Mouse (Mus musculus) small intestine, adult 2 months (tissue): ENCODE measurements around the gene Pou3f1. TPM values are rescaled to one million over a fixed set of nuclear protein-coding genes. Genes with fewer than 3 reads are reported as not detected.

Experiments used
- H3K27ac ChIP-seq: fragments of 200-500 bp; 2 replicates; pipeline ENCODE4 v1.5.1; 2012; ENCODE audit warnings: low read depth, low read length, control low read depth, inconsistent platforms; ENCODE audit not compliant: insufficient read depth
- H3K27me3 ChIP-seq: fragments of 200-500 bp; 2 replicates; pipeline ENCODE4 v1.6.1; 2012; ENCODE audit warnings: mild to moderate bottlenecking, moderate library complexity, low read length, inconsistent platforms; ENCODE audit not compliant: control insufficient read depth, insufficient read depth
- H3K36me3 ChIP-seq: fragments of 200-500 bp; 2 replicates; pipeline ENCODE4 v1.6.1; 2012; ENCODE audit warnings: mild to moderate bottlenecking, low read length, control low read depth, inconsistent platforms; ENCODE audit not compliant: control insufficient read depth, insufficient read depth
- H3K4me1 ChIP-seq: fragments of 200-500 bp; 2 replicates; pipeline ENCODE4 v1.6.1; 2012; ENCODE audit warnings: low read length, inconsistent platforms, mixed read lengths; ENCODE audit not compliant: control insufficient read depth, insufficient read depth, insufficient read length
- H3K4me3 ChIP-seq: fragments of 200-500 bp; 2 replicates; pipeline ENCODE4 v1.5.1; 2012; ENCODE audit warnings: low read depth, mild to moderate bottlenecking, control low read depth, inconsistent platforms, low read length, moderate library complexity
- CTCF ChIP-seq: fragments of 200-500 bp; IDR thresholded peaks from 2 replicates; pipeline ENCODE4 v1.5.1; 2012; ENCODE audit warnings: low read depth, mild to moderate bottlenecking, control low read depth, inconsistent platforms, low read length, moderate library complexity, mixed read lengths; ENCODE audit not compliant: insufficient replicate concordance, insufficient read length; ENCODE audit errors: extremely low read depth
- POLR2A ChIP-seq: fragments of 200-500 bp; IDR thresholded peaks from 2 replicates; pipeline ENCODE4 v1.6.1; 2012; ENCODE audit warnings: low read depth, mild to moderate bottlenecking, control low read depth, inconsistent platforms, low read length, moderate library complexity
- WGBS: fragments of 180-500 bp; shearing (Covaris S2); methylation state at CpG from one replicate; pipeline ENCODE4 v1.1.7; 2018; 5-methylcytosine and 5-hydroxymethylcytosine counted together
- polyA plus RNA-seq: library from polyadenylated mRNA; depleted of rRNA; stranded (reverse); fragments of >200 nt; gene quantifications from 2 replicates; pipeline ENCODE4 v1.2.3, GENCODE M21; 2012; rRNA removed

The Pou3f1 gene
- 0.04 and 0.09 TPM in 2 replicates for polyA plus RNA-seq

DNA sequence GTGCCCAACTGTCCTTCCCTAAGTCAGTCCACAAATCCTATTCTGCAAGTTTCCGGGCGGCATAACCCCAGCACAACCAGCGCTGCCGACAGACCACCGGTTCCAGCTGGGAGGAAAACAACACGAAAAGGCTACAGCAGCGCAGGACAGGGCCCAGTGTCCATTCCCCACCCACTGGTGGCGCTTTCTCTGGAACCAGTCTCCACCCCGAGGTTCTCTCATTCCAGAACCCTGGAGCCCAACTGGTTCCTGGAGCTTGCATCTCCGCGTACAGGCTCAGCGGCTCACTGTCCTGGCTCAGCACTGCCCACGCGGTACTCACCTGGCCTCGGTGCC lies at the start of gene Pou3f1:
Gene Pou3f1 (plus strand): TSS at position 290 of the 336 bp plus-strand sequence.
- Histone ChIP-seq H3K27me3 (peaks cover 69% of the 10 kb centered on the region), H3K4me1 (peaks cover 16% of the 10 kb centered on the region), H3K4me3 (peak within 1 kb of the TSS; percentile 87), H3K36me3 (no peaks in the 10 kb centered on the region), H3K27ac (no peak within 1 kb of the TSS)
- TF ChIP-seq CTCF, result no peak
- no peak for TF ChIP-seq POLR2A
- 4% methylated on average over 15 of the region's 15 CpGs for WGBS

DNA sequence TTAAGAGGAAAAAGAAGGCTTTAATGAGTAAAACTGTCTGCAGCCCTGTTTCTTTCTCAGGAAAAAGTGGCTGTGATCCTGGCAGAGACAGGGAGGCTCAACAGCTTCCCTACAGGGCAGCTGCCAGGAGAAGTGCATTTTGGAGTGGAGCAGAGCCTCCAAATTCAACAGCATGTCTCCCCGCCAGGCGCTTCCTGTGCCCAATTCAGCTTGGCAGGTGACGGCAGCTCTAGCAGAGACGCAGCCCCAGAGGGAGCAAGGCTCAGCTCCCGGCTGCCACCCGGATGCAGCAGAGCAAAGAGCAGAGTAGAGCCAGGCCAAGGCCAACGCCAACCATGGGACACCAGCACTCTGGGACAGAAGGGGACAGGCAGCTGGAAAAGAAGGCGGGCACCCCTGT lies 49.4 kb upstream of the Pou3f1 start:
- H3K4me3 ChIP-seq, result no peak overlapping the region
- TF ChIP-seq CTCF, result no peak
- no peak for TF ChIP-seq POLR2A
- WGBS, result 59% methylated on average over 8 of the region's 8 CpGs

DNA sequence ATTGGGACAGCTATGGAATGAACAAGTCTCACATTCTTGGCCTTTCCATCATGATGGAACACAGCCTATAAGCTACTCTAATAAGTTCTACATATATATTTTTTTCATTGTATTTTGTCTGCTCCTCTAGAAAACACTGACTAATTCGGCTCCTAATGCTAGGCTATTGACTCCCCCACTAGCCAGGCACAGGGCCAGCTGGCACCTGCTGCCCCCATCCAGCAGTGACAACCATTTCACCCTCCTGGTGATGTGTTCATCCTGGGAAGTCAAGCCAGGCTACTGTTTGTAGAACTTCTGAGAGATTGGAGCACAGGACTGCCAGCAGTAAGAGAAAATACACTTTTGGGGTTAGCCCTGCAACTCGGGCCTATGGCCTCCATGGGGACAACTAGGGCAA lies 46.5 kb upstream of the Pou3f1 start:
- Histone ChIP-seq H3K27ac (no peak overlapping the region), H3K36me3 (no peaks in the 10 kb centered on the region), H3K4me1 (no peaks in the 10 kb centered on the region), H3K27me3 (no peaks in the 10 kb centered on the region), H3K4me3 (no peak overlapping the region)
- TF ChIP-seq POLR2A (no peak), CTCF (no peak)
- WGBS, result 44% methylated on average over 2 of the region's 2 CpGs

More for the DNA sequence above, 49.4 kb upstream of the Pou3f1 start:
- no peaks in the 10 kb centered on the region for H3K27me3 ChIP-seq
- H3K4me1 ChIP-seq, result no peaks in the 10 kb centered on the region
- H3K27ac ChIP-seq, result no peak overlapping the region
- H3K36me3 ChIP-seq, result no peaks in the 10 kb centered on the region

DNA sequence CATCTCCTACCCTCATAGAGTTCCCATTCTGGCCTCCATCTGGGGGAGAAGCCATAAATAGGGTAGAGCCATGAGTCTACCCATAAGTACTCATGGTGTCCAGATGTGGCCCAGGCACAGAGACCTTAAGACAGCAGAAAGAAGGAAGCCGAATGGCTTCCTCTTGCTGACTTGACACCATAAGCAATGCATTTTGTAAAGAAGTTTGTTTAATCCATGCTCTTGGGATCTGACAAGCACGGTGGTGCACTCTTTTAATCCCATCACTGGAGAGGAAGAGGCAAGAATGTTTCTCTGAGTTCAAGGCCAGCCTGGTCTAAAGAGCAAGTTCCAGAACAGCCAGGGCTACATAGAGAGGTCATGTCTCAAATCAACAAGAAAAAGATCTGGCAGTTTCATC lies 45.9 kb upstream of the Pou3f1 start, which contains the start of gene 3100002H09Rik:
Gene 3100002H09Rik (minus strand): TSS at position 101 of the 400 bp plus-strand sequence.
- 82% methylated on average over 2 of the region's 2 CpGs for WGBS
- H3K4me3 ChIP-seq, result no peak within 1 kb of the TSS
- H3K27ac ChIP-seq, result no peak within 1 kb of the TSS
- no peaks in the 10 kb centered on the region for H3K4me1 ChIP-seq
- TF ChIP-seq POLR2A (no peak), CTCF (no peak)
- no peaks in the 10 kb centered on the region for H3K36me3 ChIP-seq
- H3K27me3 ChIP-seq, result no peaks in the 10 kb centered on the region

DNA sequence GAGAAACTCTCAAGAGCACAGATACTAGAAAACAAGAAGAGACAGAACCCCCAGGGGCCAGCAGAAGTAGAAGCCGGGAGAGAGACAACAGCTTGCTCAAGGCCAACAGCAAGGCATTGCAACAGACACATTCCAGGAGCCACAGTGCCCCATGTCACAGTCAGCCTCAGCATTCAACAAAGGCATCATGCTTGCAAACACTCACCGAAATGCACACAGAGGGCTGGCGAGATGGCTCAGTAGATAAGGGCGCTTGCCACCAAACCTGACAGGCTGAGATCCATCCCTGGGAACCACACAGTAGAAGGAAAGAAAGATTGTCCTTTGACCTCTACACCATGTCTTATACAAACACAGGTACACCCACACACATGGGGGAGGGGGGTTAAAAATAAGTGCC lies 44.8 kb upstream of the Pou3f1 start:
- Histone ChIP-seq H3K4me1 (no peaks in the 10 kb centered on the region), H3K36me3 (no peaks in the 10 kb centered on the region), H3K4me3 (no peak overlapping the region), H3K27ac (no peak overlapping the region), H3K27me3 (no peaks in the 10 kb centered on the region)
- 31% methylated on average over 4 of the region's 4 CpGs for WGBS
- TF ChIP-seq POLR2A (no peak), CTCF (no peak)

DNA sequence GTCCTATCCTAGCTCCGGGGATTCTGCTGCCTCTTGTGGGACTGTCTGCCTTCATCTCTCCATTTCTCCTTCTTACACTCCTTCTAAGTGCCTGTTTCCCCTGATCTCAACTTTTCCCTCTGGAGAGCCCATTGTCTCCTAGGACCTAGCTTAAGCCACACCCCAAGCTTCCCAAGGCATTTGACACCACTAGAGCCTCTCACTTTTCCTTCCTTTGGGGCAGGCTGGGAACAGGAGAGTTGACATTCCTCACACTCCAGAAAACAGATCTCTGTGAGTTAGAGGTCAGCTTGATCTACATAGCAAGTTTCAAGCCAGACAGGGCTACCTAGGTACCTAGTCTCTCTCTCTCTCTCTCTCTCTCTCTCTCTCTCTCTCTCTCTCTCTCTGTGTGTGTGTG lies 42.4 kb upstream of the Pou3f1 start:
- 0 out of 2 replicates have a peak, but pooled peaks cover 2% of the 10 kb centered on the region for H3K27me3 ChIP-seq
- no peak overlapping the region for H3K27ac ChIP-seq
- H3K36me3 ChIP-seq, result no peaks in the 10 kb centered on the region
- no peak overlapping the region for H3K4me3 ChIP-seq
- TF ChIP-seq POLR2A (no peak), CTCF (no peak)
- H3K4me1 ChIP-seq, result no peaks in the 10 kb centered on the region
- 0% methylated on average over 1 of the region's 1 CpGs for WGBS

DNA sequence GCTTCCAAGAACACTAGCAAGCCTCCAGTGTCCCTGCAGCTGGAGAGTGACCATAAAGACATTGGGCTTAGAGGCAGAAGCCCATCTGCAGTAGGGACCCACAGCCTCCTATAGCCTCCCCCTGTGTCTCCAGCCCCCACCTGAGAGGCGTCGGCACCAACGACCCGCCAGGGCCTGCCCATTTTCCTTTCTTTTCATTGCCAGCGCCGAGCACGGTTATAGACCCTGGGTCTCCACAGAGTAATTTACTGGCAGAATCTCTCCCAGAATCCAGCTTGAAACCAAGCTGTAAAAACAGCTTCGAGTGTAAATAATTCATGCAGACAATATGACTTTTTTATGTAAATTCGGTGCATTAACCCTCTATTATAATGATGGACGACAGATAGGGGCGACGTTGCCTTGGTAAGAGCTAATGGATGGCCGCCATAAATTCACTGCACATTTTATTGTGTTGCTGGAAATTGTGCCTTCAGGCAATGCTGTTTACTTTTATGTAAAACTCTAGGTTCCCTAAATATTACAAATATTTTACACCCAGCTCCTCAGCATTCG lies 41.1 kb upstream of the Pou3f1 start:
- whole genome bisulfite sequencing, result 45% methylated on average over 14 of the region's 14 CpGs
- TF ChIP-seq POLR2A, result no peak
- no peak for TF ChIP-seq CTCF

More for the DNA sequence above, 41.1 kb upstream of the Pou3f1 start:
- H3K27me3 ChIP-seq, result 0 out of 2 replicates have a peak, but pooled peaks cover 2% of the 10 kb centered on the region
- H3K4me3 ChIP-seq, result no peak overlapping the region
- no peak overlapping the region for H3K27ac ChIP-seq
- no peaks in the 10 kb centered on the region for H3K4me1 ChIP-seq
- no peaks in the 10 kb centered on the region for H3K36me3 ChIP-seq
